In genomic region chr3:95676745-95677419, GRCm38 (mm10) we compare ENCODE assay signal across 7 mouse cellular contexts. TPM values are rescaled to one million over a fixed set of nuclear protein-coding genes. Genes with fewer than 3 reads are reported as not detected.
DNase-seq lines count a peak whose midpoint lies in the region; ATAC-seq and TF ChIP-seq lines count a peak whose summit lies in the region.

No protein-coding gene starts in this region.

- no peak for TF ChIP-seq CTCF in ES-Bruce4 (IDR thresholded peaks at IDR 0.05; ENCODE audit: low read depth, low read length)

- no peaks in the 10 kb centered on the region for H3K36me3 ChIP-seq in ES-Bruce4 (ENCODE audit: control insufficient read depth, insufficient read depth, low read length, poor library complexity, severe bottlenecking)
- no peaks in the 10 kb centered on the region for H3K36me3 ChIP-seq in stomach, embryonic 15.5 days

- no peak for ATAC-seq in stomach, embryonic 15.5 days (ENCODE audit: insufficient read depth, low FRiP score, low read depth)

- peak overlapping the region; percentile 97 for H3K27ac ChIP-seq in ES-Bruce4 (ENCODE audit: insufficient read depth, low read length)
- 0 out of 2 replicates have a peak overlapping the region, but pooled peaks have one; percentile 98 for H3K27ac ChIP-seq in stomach, embryonic 15.5 days

- peak overlapping the region; percentile 43 for H3K9ac ChIP-seq in ES-Bruce4 (ENCODE audit: low read depth, poor library complexity, severe bottlenecking)
- no peak overlapping the region for H3K9ac ChIP-seq in stomach, embryonic 15.5 days

- peak overlapping the region; percentile 10 for H3K4me3 ChIP-seq in ES-Bruce4 (ENCODE audit: low read depth, low read length)
- H3K4me3 ChIP-seq in stomach, embryonic 15.5 days (replicated peaks): no peak overlapping the region

- no peaks in the 10 kb centered on the region for H3K9me3 ChIP-seq in ES-Bruce4 (replicated peaks; ENCODE audit: control insufficient read depth, insufficient read depth, low read length, poor library complexity, severe bottlenecking)
- H3K9me3 ChIP-seq in stomach, embryonic 15.5 days: no peaks in the 10 kb centered on the region

- intact Hi-C loops in heart, postnatal 14 days (cut with DNase I): loop anchor here (1.0 to 5.0 kb wide), 2 partner anchors 44 to 95 kb away; no protein-coding TSS in a partner anchor
- intact Hi-C loops in left cerebral cortex, postnatal 14 days (cut with DNase I): no loop called here

- H3K27me3 ChIP-seq in ES-Bruce4 (ENCODE audit: control insufficient read depth, insufficient read depth, low read length, poor library complexity, severe bottlenecking): no peaks in the 10 kb centered on the region
- no peaks in the 10 kb centered on the region for H3K27me3 ChIP-seq in stomach, embryonic 15.5 days (replicated peaks)

- no peak for TF ChIP-seq EP300 in ES-Bruce4 (IDR thresholded peaks at IDR 0.05; ENCODE audit: insufficient read depth, low read depth, low read length)

- no peak overlapping the region for H3K4me2 ChIP-seq in stomach, embryonic 15.5 days

- WGBS in stomach, embryonic 15.5 days: 63% methylated on average over 15 of the region's 15 CpGs

- DNase-seq in adipocyte (ENCODE audit: low spot score): peak; percentile 75
- DNase-seq in embryo, embryonic 11 days: peak; percentile 72
- DNase-seq in heart, postnatal 14 days: peak; percentile 87 to 91
- peak; percentile 37 to 46 for DNase-seq in left cerebral cortex, postnatal 14 days (ENCODE audit: low spot score in 2 of 2)
- peak; percentile 66 for DNase-seq in mesoderm, embryonic 11.5 days (ENCODE audit: low read depth, low spot score)

- peaks cover 7% of the 10 kb centered on the region for H3K4me1 ChIP-seq in ES-Bruce4 (ENCODE audit: control insufficient read depth, insufficient read depth, low read length)
- peaks cover 55% of the 10 kb centered on the region for H3K4me1 ChIP-seq in stomach, embryonic 15.5 days

- no peak for TF ChIP-seq POLR2A in ES-Bruce4 (IDR thresholded peaks at IDR 0.05; ENCODE audit: insufficient read depth, low read length)

RNA-seq across cellular contexts. Expression of gene Adamtsl4, which starts 10.8 kb away (rescaled TPM):
- polyA plus RNA-seq in ES-Bruce4 (2011; ENCODE audit: insufficient read depth, insufficient read length, low read depth, missing spikeins): 6.9 and 10.1 TPM in 2 replicates
- 10 to 100 TPM; 48.3 to 57.2 TPM for total RNA-seq in heart, postnatal 14 days (2021)
- total RNA-seq in left cerebral cortex, postnatal 14 days (2021): 1 to 10 TPM; 2.0 TPM
- polyA plus RNA-seq in stomach, embryonic 15.5 days (2015; fragmentation: Nextera tagmentation; extraction: Ambion mirVana): 3.8 and 7.3 TPM in 2 replicates

RNA-seq across cellular contexts. Expression of gene Mcl1, which starts 18.3 kb away (rescaled TPM):
- 247 and 264 TPM in 2 replicates for polyA plus RNA-seq in ES-Bruce4 (2011; ENCODE audit: insufficient read depth, insufficient read length, low read depth, missing spikeins)
- 100 to 1,000 TPM; 161 to 165 TPM for total RNA-seq in heart, postnatal 14 days (2021)
- total RNA-seq in left cerebral cortex, postnatal 14 days (2021): 10 to 100 TPM; 58.6 to 69.2 TPM
- 54.1 and 57.7 TPM in 2 replicates for polyA plus RNA-seq in stomach, embryonic 15.5 days (2015; fragmentation: Nextera tagmentation; extraction: Ambion mirVana)

RNA-seq across cellular contexts. Expression of gene Ensa, which starts 52.1 kb away (rescaled TPM):
- 67.4 and 68.5 TPM in 2 replicates for polyA plus RNA-seq in ES-Bruce4 (2011; ENCODE audit: insufficient read depth, insufficient read length, low read depth, missing spikeins)
- 10 to 100 TPM; 62.5 to 63.7 TPM for total RNA-seq in heart, postnatal 14 days (2021)
- 100 to 1,000 TPM; 332 to 337 TPM for total RNA-seq in left cerebral cortex, postnatal 14 days (2021)
- polyA plus RNA-seq in stomach, embryonic 15.5 days (2015; fragmentation: Nextera tagmentation; extraction: Ambion mirVana): 65.6 and 71.0 TPM in 2 replicates

Comparison
In these comparisons a context has a peak if more than half of its experiments do, and no peak if none do; other contexts are left out.
1. RNA of gene Adamtsl4, which starts 10.8 kb away (total RNA-seq): 48.3 to 57.2 TPM in heart, postnatal 14 days; 2.0 TPM in left cerebral cortex, postnatal 14 days; every median in the first group is over 10 times any median in the second.
2. RNA of gene Ensa, which starts 52.1 kb away (total RNA-seq): 332 to 337 TPM in left cerebral cortex, postnatal 14 days; 62.5 to 63.7 TPM in heart, postnatal 14 days; every median in the first group is over 4 times any median in the second.
3. Peak in every context shown above with its lines, with median percentiles within 50 percentile points of each other: DNase-seq.